Mouse (Mus musculus) hindbrain, embryonic 12.5 days (tissue): ENCODE results near the gene Gpt2. TPM values are rescaled to one million over a fixed set of nuclear protein-coding genes. Genes with fewer than 3 reads are reported as not detected.

ENCODE experiments used
- ATAC-seq: fragments of 200-750 bp; cut with Nextera tagmentation; 2 replicates; pipeline ENCODE4 v1.8.0; 2017; ENCODE audit warnings: moderate TSS enrichment; ENCODE audit not compliant: low FRiP score
- H3K27ac ChIP-seq: fragments of 300-500 bp; sonication (generic); 2 replicates; pipeline ENCODE4 v1.5.1; 2016; ENCODE audit warnings: mild to moderate bottlenecking
- H3K27me3 ChIP-seq: fragments of 300-500 bp; sonication (generic); 2 replicates; pipeline ENCODE4 v1.6.1; 2016; ENCODE audit warnings: mild to moderate bottlenecking
- H3K36me3 ChIP-seq: fragments of 300-500 bp; sonication (generic); 2 replicates; pipeline ENCODE4 v1.6.1; 2016; ENCODE audit warnings: mild to moderate bottlenecking
- H3K4me1 ChIP-seq: fragments of 300-500 bp; sonication (generic); 2 replicates; pipeline ENCODE4 v1.6.1; 2016
- H3K4me2 ChIP-seq: fragments of 300-500 bp; sonication (generic); replicated peaks from 2 replicates; pipeline ENCODE4 v1.6.1; 2016; ENCODE audit warnings: mild to moderate bottlenecking
- H3K4me3 ChIP-seq: fragments of 300-500 bp; sonication (generic); 2 replicates; pipeline ENCODE4 v1.5.1; 2016; ENCODE audit warnings: mild to moderate bottlenecking
- H3K9ac ChIP-seq: fragments of 300-500 bp; sonication (generic); 2 replicates; pipeline ENCODE4 v1.6.1; 2016; ENCODE audit warnings: mild to moderate bottlenecking, moderate library complexity
- H3K9me3 ChIP-seq: fragments of 300-500 bp; sonication (generic); replicated peaks from 2 replicates; pipeline ENCODE4 v1.6.1; 2016; ENCODE audit warnings: mild to moderate bottlenecking
- WGBS: fragments of 180-500 bp; shearing (Covaris S2); methylation state at CpG from one replicate; pipeline ENCODE4 v1.1.7; 2016; 5-methylcytosine and 5-hydroxymethylcytosine counted together
- polyA plus RNA-seq: library from polyadenylated mRNA; unstranded; fragments of >200 nt; fragmentation: Nextera tagmentation; extraction: Ambion mirVana; gene quantifications from 2 replicates; pipeline ENCODE4 v1.2.1, GENCODE M21; 2016

The Gpt2 gene
- polyA plus RNA-seq, 1 experiment from 2014 or later: 44.8 TPM

GRCm38 (mm10) chr8:85532843-85533242 lies 40.5 kb downstream of the Gpt2 start:
- Histone ChIP-seq H3K9me3 (no peaks in the 10 kb centered on the region), H3K4me1 (no peaks in the 10 kb centered on the region), H3K4me2 (no peak overlapping the region), H3K27me3 (no peaks in the 10 kb centered on the region), H3K27ac (no peak overlapping the region), H3K4me3 (no peak overlapping the region), H3K36me3 (peaks cover 41% of the 10 kb centered on the region), H3K9ac (no peak overlapping the region)
- ATAC-seq: no peak
- WGBS: 93% methylated on average over 4 of the region's 4 CpGs

- WGBS: 92% methylated on average over 2 of the region's 2 CpGs
- Histone ChIP-seq H3K4me3 (no peak overlapping the region), H3K27me3 (no peaks in the 10 kb centered on the region), H3K4me1 (no peaks in the 10 kb centered on the region), H3K9me3 (no peaks in the 10 kb centered on the region), H3K27ac (no peak overlapping the region), H3K36me3 (peaks cover 47% of the 10 kb centered on the region), H3K9ac (no peak overlapping the region), H3K4me2 (no peak overlapping the region)
- no peak for ATAC-seq
These were observed 41.1 kb downstream of the Gpt2 start for GRCm38 (mm10) chr8:85533434-85533833.

DNA sequence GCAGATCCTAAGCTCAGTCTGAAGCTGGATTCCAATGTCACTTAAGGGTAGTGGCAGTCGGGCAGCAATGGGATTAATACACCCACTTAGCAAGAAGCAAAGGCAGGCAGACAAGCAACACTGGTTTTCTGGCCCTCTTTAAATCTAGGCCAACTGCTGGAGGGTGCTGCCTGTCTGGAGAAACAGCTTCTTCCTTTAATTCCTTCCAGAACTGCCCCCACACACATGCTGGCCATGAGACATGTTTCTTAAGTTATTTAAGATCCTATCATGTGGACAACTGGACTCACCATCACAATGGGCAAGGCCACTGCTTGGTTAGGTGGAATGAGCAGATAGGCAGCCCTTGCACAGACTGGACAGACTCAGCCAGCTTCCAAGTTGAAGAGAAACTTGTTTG lies 41.8 kb downstream of the Gpt2 start:
- Histone ChIP-seq H3K4me2 (no peak overlapping the region), H3K27me3 (no peaks in the 10 kb centered on the region), H3K9ac (no peak overlapping the region), H3K27ac (no peak overlapping the region), H3K9me3 (no peaks in the 10 kb centered on the region), H3K4me3 (no peak overlapping the region), H3K36me3 (peaks cover 52% of the 10 kb centered on the region), H3K4me1 (no peaks in the 10 kb centered on the region)
- no peak for ATAC-seq
- 76% methylated on average over 1 of the region's 1 CpGs for WGBS

GRCm38 (mm10) chr8:85536332-85536731 lies 44.0 kb downstream of the Gpt2 start:
- no peak for ATAC-seq
- H3K4me3 ChIP-seq: no peak overlapping the region
- H3K4me2 ChIP-seq: no peak overlapping the region
- H3K27ac ChIP-seq: no peak overlapping the region
- H3K9me3 ChIP-seq: no peaks in the 10 kb centered on the region
- WGBS: 98% methylated on average over 2 of the region's 2 CpGs
- no peaks in the 10 kb centered on the region for H3K27me3 ChIP-seq
- H3K9ac ChIP-seq: no peak overlapping the region
- peaks cover 64% of the 10 kb centered on the region for H3K36me3 ChIP-seq
- H3K4me1 ChIP-seq: no peaks in the 10 kb centered on the region

DNA sequence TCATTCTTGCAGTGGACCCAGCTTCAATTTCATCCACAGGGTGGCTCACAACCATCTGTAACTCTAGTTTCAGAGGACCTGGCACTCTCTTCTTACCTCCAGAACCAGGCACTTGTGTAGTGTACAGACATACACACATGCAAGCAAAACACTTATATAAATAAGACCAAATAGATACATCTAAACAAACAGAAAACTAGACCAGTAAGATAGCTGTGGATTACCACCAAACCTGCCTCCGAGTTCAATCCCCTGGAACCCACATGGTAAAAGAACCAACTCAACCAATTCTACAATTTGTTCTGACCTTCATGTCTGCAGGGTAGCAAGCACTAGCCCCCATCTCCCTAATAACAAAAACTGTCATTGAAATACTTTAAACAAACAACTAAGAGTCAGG lies 59.6 kb downstream of the Gpt2 start:
- no peak overlapping the region for H3K4me3 ChIP-seq
- H3K27me3 ChIP-seq: no peaks in the 10 kb centered on the region
- no peak overlapping the region for H3K27ac ChIP-seq
- peaks cover 36% of the 10 kb centered on the region for H3K36me3 ChIP-seq
- ATAC-seq: no peak
- peaks cover 10% of the 10 kb centered on the region for H3K4me1 ChIP-seq
- 100% methylated on average over 1 of the region's 1 CpGs for WGBS
- no peak overlapping the region for H3K9ac ChIP-seq
- no peak overlapping the region for H3K4me2 ChIP-seq
- no peaks in the 10 kb centered on the region for H3K9me3 ChIP-seq

GRCm38 (mm10) chr8:85554391-85555180 lies 62.2 kb downstream of the Gpt2 start:
- Histone ChIP-seq H3K27me3 (no peaks in the 10 kb centered on the region), H3K4me2 (peak overlapping the region; percentile 81), H3K36me3 (peaks cover 11% of the 10 kb centered on the region), H3K9me3 (no peaks in the 10 kb centered on the region), H3K4me1 (peaks cover 10% of the 10 kb centered on the region), H3K4me3 (peak overlapping the region; percentile 98), H3K9ac (peak overlapping the region; percentile 95), H3K27ac (peak overlapping the region; percentile 91)
- 1% methylated on average over 63 of the region's 66 CpGs for WGBS
- peak; percentile 91 for ATAC-seq

GRCm38 (mm10) chr8:85555181-85556145 lies 63.1 kb downstream of the Gpt2 start, which contains the start of gene Dnaja2:
Gene Dnaja2 (minus strand): TSS chr8:85555344.
- no peaks in the 10 kb centered on the region for H3K9me3 ChIP-seq
- peak; percentile 93 for ATAC-seq
- H3K36me3 ChIP-seq: peaks cover 11% of the 10 kb centered on the region
- H3K4me3 ChIP-seq: peak within 1 kb of the TSS; percentile 98
- peak within 1 kb of the TSS; percentile 81 for H3K4me2 ChIP-seq
- peak within 1 kb of the TSS; percentile 95 for H3K9ac ChIP-seq
- H3K27ac ChIP-seq: peak within 1 kb of the TSS; percentile 91
- H3K4me1 ChIP-seq: peaks cover 10% of the 10 kb centered on the region
- WGBS: under 1% methylated on average over 74 of the region's 77 CpGs
- no peaks in the 10 kb centered on the region for H3K27me3 ChIP-seq

- no peak for ATAC-seq
- Histone ChIP-seq H3K36me3 (peaks cover 2% of the 10 kb centered on the region), H3K9ac (no peak overlapping the region), H3K4me2 (no peak overlapping the region), H3K27ac (no peak overlapping the region), H3K4me3 (no peak overlapping the region), H3K4me1 (peaks cover 4% of the 10 kb centered on the region; the same call in 1 of the 2 replicates), H3K9me3 (no peaks in the 10 kb centered on the region), H3K27me3 (no peaks in the 10 kb centered on the region)
- 66% methylated on average over 2 of the region's 2 CpGs for WGBS
These were observed 64.7 kb downstream of the Gpt2 start for GRCm38 (mm10) chr8:85556986-85557600.

DNA sequence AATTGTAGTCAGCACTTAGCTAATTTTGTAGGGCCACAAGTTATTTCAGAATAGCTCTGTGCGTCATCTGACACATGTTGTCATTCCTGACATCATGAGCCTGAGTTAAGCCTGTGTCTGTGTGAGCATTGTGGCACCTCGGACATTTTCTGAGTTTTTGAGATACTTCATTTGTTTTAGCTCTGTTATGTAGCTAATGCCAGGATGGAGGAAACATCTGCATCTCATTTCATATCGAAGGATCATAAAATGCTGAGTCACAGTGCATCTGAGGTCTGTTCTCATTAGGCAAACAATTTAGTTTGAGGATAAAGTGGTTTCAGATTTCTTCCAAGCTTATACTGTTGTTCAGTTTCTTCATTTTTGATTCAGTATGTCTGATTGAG lies 65.2 kb downstream of the Gpt2 start:
- no peak overlapping the region for H3K27ac ChIP-seq
- H3K27me3 ChIP-seq: no peaks in the 10 kb centered on the region
- no peak overlapping the region for H3K4me2 ChIP-seq
- no peak overlapping the region for H3K4me3 ChIP-seq
- H3K4me1 ChIP-seq: peaks cover 3% of the 10 kb centered on the region; the same call in 1 of the 2 replicates
- WGBS: 79% methylated on average over 3 of the region's 3 CpGs
- ATAC-seq: no peak
- H3K9me3 ChIP-seq: no peaks in the 10 kb centered on the region
- no peak overlapping the region for H3K9ac ChIP-seq
- no peaks in the 10 kb centered on the region for H3K36me3 ChIP-seq

- Histone ChIP-seq H3K4me2 (no peak overlapping the region), H3K27me3 (no peaks in the 10 kb centered on the region), H3K27ac (no peak overlapping the region), H3K9ac (no peak overlapping the region), H3K4me1 (peaks cover under 1% of the 10 kb centered on the region; the same call in 1 of the 2 replicates), H3K9me3 (no peaks in the 10 kb centered on the region), H3K4me3 (no peak overlapping the region), H3K36me3 (no peaks in the 10 kb centered on the region)
- ATAC-seq: no peak
- 100% methylated on average over 1 of the region's 1 CpGs for WGBS
These were observed 66.8 kb downstream of the Gpt2 start for GRCm38 (mm10) chr8:85559201-85559600.

DNA sequence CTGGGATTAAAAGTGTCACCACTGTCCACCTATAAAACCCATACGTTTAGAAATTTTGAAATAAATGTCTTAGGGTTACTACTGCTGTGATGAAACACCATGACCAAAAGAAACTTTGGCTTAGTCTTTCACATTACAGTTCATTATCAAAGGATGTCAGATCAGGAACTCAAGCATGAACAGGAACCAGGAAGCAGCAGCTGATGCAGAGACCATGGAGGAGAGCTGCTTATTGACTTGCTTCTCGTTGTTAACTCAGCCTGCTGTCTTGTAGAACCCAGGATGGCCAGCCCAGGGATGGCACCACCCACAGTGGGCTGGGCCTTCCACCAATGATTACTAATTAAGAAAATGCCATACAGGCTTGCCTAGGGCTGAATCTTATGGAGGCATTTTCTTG lies 67.6 kb downstream of the Gpt2 start:
- H3K4me1 ChIP-seq: no peaks in the 10 kb centered on the region
- no peak overlapping the region for H3K4me2 ChIP-seq
- 79% methylated on average over 2 of the region's 2 CpGs for WGBS
- H3K36me3 ChIP-seq: no peaks in the 10 kb centered on the region
- H3K27me3 ChIP-seq: no peaks in the 10 kb centered on the region
- H3K27ac ChIP-seq: no peak overlapping the region
- ATAC-seq: no peak
- no peaks in the 10 kb centered on the region for H3K9me3 ChIP-seq
- H3K4me3 ChIP-seq: no peak overlapping the region
- no peak overlapping the region for H3K9ac ChIP-seq

DNA sequence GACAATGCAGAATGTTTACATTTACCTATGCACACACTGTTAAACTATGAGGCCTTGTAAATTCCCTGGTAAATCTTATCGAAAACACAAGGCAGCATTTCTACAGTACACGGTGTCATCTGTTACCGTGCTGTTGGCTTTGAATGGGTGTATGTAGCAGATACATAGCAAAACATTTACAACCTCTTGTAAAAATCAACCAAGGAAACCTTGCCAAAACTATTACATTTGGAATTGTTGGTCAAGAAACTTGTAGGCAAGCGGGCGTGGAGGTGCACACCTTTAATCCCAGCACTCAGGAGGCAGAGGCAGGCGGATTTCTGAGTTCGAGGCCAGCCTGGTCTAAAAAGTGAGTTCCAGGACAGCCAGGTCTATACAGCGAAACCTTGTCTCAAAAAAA lies 71.0 kb downstream of the Gpt2 start:
- Histone ChIP-seq H3K36me3 (no peaks in the 10 kb centered on the region), H3K9ac (no peak overlapping the region), H3K27me3 (no peaks in the 10 kb centered on the region), H3K4me1 (no peaks in the 10 kb centered on the region), H3K9me3 (no peaks in the 10 kb centered on the region), H3K4me3 (no peak overlapping the region), H3K4me2 (no peak overlapping the region), H3K27ac (no peak overlapping the region)
- WGBS: 95% methylated on average over 8 of the region's 8 CpGs
- ATAC-seq: no peak
